Mouse (Mus musculus) layer of hippocampus, postnatal 10 days (tissue): ENCODE results near the gene Utp6. TPM values are rescaled to one million over a fixed set of nuclear protein-coding genes. Genes with fewer than 3 reads are reported as not detected.
"Not testable (repeated sequence)": the region's sequence is repeated elsewhere in the genome, so short reads cannot be mapped to it uniquely, and the experiment has no call there.

ENCODE experiments used
- DNase-seq, 2 experiments: peaks; one replicate each; pipeline ENCODE4 v3.0.0; 2021; ENCODE audit warnings: low spot score in 2 of 2
- long read RNA-seq: library from polyadenylated mRNA; stranded (forward); transcript quantifications from one replicate; pipeline ENCODE4 v2.0.0, GENCODE M21; 2023
- total RNA-seq, 2 experiments: library from RNA; stranded (reverse); gene quantifications; 2 replicates each; pipeline ENCODE4 v1.2.3; 2021

Gene Utp6
- total RNA-seq = 10 to 100 TPM; 37.6 to 40.1 TPM
- long read RNA-seq, partial matches to known transcripts = 0 of 6 reads
- long read RNA-seq, other reads (novel, unspliced or antisense) = 3 of 6 reads

DNA sequence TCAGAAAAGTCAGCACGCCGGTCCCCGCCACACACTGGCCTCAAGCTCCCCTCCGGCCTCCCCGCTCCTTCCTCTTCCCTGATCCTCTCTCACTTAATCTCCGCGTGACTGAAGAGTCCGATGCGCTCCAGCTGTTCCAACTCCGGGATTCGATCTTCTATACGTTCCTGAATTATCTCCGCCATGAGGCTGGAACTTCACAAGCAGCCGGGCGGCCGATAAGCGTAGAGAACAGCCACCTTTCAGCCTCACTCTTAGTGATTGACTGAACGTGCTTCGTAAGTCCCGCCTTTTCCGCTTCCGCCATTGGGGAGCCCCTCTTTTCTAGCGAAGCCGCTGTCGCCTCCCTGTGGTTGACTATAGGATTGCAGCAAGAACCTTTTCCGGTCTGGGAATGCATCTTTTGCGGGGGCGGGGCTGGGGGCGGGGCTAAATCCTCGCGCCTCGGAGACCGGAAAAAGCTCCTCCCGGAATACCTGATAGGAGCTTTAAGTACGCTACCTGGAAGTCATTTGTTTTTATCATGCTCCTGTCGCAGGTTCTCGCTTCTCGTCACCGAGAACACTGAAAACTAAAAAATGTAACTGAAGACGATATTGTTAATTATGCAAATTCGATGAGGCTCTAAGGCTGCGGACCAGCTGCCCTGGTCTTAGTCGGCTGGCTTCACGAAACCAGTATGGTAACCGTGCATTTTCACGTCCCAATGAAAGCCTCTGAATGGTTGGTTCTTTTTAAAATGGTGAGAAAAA, at the start of gene Utp6:
Gene Utp6 (minus strand): TSS at position 266 of the 752 bp plus-strand sequence.
- peak; percentile 100 for DNase-seq

DNA sequence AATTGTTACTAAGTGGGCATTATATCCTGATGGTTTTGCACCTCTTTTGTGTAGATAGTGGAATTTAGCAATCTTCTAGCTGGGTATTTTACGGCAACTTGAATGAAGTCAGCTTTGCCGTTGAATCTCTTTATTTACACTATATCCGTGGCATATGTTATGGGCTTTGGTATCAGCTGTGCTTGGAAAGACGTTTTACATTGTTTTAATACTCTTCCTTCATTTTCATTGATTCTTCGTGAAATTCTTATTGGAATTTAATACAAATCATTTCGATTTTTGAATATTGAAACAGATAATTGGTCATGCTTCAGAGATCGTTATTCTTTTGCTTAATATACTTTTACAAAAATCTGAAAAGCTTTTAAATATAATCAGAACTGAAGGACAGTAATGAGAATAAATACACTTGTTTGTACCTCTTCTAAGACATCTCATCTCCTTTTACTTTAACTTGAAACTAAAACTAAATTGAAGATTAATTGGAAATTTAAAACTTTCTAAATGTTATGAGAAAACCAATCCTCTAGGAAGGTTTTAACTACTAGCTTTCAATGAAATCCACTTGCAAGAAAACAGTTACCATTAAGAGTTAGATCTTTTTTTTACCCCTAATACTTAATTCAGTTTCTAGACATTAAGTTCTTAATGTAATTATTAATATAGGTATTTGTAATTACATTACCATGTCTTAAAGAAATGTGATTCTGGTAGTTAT, 32.2 kb upstream of the Utp6 start:
- DNase-seq = no peak

DNA sequence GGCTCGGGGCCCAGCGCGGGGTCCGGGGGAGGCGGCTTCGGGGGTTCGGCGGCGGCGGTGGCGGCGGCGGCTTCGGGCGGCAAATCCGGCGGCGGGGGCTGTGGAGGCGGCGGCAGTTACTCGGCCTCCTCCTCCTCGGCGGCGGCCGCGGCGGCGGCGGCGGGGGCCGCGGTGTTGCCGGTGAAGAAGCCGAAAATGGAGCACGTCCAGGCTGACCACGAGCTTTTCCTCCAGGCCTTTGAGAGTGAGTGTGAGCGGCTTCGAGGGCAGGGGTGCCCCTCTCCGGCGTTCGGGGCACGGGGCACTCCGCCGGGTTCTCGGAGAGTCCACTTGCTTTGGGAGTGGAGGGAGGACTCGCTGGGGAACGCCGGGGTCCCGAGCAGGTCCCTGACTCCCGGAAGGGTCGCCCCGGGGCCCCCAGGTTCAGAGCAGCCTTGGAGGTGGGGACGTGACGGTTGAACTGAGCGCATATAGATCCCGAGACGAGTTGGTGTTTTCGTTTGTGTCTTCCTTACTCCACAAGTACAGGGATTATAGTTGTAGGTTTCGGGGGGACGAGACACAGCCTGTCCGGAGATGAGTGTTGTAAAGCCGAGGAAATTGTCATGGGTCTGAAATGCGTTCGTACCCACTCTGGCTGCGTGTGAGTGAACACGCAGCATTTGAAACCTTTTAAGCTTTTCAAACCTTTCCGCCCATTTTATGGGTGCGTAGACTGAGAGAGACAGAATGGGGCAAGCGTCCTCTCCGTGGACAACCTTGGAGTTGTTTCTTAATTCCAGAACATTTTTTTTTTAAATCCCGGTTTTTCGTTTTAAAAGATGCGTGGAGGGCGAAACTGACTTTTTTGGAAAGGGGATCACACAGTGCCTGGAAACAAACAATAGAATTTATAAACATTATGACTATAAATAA, 31.4 kb upstream of the Utp6 start:
- DNase-seq = no peak

DNA sequence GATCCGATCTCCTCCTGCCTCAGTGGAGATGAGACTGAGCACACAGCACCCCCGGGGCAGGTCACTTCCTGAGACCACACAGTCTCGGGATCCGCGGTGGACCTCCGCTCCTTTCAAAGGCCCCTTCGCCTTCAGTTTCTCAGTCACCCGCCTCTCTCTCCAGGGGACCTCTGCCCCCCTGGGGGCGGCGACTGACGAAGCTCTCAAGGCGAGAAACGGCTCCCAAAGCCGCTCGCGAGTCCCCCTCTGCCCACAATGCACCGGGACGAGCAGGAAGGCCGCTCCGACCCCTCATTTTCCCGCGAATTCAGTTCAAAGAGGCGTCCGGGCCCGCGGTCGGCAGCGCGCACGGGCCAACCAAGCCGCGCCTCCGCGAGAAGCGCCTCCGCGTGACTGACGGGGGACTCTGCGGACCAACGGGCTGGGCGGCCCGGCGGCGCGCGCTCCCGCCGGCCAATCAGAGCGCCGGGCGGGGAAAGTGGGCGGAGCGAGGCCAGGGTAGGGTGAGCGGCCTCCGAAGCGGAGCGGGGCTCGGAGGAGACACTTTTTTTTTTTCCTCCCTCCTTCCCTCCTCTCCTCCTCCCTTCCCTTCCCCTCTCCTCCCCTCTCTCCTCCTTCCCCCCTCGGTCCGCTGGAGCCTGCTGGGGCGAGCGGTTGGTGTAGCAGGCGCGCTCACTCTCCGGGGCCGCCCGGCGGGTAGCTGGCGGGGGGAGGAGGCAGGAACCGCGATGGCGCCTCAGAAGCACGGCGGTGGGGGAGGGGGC, 30.6 kb upstream of the Utp6 start, which contains the start of gene Suz12:
Gene Suz12 (plus strand): TSS at position 515 of the 764 bp plus-strand sequence.
- peak; percentile 91 to 96 for DNase-seq

DNA sequence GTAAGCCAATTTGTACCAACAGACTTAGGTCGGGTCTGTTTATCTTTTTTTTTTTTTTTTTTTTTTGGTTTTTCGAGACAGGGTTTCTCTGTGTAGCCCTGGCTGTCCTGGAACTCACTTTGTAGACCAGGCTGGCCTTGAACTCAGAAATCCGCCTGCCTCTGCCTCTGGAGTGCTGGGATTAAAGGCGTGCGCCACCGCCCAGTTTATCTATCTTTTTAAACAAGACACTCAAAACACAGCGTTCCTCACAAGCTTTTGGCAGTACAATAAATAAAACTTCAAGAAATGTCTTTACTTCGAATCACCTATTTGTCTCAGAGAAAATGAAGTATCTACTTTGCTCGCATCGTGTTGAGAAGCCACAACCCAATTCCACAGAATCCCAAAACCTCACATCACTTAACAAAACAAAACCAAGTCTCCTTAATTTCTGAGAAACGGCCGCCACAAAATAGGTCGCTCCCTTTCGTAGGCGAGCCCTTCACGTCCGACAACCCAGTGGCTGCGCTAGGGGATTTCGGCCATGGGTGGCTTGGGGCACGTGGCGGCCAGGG, 29.9 kb upstream of the Utp6 start:
- no peak for DNase-seq

DNA sequence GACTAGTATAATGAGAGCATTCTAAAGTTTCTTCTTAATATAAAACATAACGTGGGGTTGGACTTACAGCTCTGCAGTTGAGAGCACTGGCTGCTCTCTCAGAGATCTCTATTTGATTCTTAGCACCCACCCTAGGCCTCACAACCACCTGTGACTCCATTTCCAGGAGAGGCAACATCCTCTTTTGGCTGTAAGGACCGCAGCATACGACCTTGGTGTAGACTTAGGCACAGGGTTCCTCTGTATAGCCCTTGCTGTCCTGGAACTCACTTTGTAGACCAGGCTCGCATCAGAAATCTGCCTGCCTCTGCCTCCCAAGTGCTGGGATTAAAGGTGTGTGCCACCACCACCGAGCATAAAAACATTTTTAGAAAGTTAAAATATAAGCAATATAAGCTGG, 29.4 kb upstream of the Utp6 start:
- DNase-seq = no peak

DNA sequence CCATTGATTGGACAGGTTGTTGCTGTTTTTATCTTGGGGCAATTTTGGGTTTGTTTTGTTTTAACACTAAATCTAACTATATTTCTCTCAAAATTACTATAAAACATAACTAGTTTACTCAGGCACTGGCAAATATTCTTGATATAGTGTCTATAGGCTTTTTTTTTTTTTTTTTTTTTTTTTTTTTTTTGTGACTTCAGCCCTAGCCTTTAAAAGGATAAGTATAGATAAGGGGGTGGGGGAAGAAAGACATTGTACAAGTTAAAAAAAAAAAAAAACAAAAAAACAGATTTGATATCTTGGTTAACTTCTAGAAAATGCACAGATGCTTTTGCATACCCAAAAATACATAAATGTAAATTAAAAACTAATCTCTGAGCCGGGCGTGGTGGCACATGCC, 27.9 kb upstream of the Utp6 start:
- no peak for DNase-seq

DNA sequence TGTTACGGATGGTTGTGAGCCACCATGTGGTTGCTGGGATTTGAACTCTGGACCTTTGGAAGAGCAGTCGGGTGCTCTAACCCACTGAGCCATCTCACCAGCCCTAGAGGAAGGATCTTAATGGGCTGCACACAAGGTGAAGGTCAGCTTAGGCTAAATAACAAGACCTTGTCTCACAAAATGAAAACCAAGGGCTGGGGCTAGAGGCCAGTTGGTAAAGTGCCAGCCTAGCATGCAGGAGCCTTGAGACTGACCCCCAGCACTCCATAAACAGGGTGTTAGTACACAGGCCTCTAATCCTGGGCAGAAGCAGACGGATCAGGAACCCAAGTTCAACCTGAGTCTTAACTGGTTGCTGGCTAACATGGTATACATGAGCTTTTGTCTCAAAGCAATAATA, 25.7 kb upstream of the Utp6 start:
- no peak for DNase-seq

DNA sequence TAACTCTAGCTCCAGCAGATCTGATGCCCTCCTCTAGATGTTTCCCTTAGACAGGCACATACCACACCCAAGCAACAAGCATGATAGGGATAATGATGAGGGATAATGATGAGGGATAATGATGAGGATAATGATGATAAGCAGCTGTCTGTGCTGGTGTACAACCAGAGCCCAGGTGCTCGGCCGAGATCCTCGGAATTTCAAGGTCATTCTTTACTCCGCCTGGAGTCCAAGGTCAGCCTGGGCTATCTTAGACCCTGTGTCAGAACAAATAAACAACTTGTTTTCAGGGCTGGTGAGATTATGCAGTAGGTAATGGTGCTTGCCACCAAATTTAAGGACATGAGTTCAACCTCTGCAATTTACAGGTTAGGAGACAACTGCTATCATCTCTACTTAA, 24.7 kb upstream of the Utp6 start:
- DNase-seq = no peak

DNA sequence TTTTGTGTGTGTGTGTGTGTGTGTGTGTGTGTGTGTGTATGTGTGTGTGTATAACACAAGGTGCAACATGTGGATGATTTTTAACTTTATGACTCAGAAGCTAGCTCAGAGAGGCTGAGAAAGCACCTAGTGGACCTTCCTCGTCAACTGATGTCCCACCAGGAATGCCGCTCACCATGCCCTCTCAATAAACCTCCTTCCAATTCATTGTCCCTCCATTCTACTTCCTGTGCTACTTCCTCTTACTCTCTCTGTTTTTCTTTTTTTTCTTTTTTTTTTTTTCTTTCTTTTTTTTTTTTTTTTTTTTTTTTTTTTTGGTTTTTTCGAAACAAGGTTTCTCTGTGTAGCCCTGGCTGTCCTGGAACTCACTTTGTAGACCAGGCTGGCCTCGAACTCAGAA, 15.6 kb upstream of the Utp6 start:
- DNase-seq = not testable (repeated sequence)

DNA sequence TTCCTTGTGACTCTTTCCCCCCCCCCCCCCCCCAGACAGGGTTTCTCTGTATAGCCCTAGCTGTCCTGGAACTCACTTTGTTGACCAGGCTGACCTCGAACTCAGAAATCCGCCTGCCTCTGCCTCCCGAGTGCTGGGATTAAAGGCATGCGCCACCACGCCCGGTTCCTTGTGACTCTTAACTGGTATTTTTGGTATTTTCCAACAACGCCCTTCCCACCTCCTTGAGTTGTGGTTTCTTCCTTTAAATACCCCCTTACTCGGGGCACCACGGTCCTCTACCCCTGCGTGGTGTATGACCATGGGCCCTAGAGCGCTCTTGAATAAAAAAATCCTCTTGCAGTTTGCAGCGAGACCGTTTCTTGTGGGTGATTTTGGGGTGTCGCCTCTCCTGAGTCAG, 14.9 kb upstream of the Utp6 start:
- not testable (repeated sequence) for DNase-seq

DNA sequence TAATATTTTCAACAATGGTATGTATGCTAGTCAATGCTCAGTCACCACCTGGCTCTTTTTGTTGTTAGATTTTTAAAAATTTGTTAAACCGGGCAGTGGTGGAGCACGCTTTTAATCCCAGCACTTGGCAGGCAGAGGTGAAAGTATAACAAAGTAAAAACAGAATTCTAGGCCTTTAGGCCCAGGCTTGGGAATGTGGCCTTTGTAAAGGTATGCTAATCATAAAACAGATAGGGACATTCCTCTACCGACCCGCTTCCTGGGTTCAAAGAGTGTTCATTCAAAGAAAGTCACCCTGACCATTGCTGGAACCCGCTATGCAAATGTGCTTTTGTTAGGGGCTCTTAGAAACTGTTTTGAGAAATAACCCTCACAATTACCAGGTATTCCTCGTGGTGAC, 14.5 kb upstream of the Utp6 start:
- DNase-seq = not testable (repeated sequence)

DNA sequence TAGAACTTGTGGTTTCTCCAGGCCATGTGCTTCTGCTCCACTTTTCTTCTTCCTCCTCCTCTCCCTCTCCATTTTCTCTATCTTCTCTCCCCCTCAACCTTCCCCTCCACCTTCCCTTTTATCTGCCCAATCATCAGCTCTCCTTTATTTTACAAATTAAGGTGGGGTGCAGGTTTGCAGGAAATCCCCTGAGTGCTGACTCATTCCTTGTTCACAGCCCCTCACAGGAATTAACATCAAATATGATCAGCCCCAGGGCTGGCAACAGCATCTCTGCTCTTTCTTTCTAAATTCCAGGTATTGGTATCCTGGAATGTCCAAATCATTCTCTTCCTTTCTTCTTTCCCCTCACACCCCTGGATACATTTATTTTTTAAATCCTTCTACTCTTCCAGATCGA, 14.0 kb upstream of the Utp6 start:
- DNase-seq = no peak

DNA sequence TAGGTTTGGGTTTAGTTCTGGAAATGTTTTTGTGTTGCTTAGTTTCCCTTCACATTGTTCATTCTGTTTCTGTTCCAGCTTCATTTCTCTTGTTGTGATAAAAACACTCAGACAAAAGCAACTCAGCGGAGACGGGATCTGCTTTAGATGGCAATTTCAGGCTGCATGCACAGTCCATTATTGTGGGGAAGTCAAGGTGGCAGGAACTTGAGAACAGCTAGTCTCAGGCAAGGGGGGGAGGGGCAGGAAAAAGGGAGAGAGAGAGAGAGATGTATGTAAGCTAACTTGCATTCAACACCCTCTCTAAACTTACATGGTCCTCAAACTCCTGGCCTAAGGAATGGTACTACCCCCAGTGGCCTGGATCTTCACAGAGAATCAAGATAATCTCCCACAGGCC, 13.2 kb upstream of the Utp6 start:
- DNase-seq = no peak

DNA sequence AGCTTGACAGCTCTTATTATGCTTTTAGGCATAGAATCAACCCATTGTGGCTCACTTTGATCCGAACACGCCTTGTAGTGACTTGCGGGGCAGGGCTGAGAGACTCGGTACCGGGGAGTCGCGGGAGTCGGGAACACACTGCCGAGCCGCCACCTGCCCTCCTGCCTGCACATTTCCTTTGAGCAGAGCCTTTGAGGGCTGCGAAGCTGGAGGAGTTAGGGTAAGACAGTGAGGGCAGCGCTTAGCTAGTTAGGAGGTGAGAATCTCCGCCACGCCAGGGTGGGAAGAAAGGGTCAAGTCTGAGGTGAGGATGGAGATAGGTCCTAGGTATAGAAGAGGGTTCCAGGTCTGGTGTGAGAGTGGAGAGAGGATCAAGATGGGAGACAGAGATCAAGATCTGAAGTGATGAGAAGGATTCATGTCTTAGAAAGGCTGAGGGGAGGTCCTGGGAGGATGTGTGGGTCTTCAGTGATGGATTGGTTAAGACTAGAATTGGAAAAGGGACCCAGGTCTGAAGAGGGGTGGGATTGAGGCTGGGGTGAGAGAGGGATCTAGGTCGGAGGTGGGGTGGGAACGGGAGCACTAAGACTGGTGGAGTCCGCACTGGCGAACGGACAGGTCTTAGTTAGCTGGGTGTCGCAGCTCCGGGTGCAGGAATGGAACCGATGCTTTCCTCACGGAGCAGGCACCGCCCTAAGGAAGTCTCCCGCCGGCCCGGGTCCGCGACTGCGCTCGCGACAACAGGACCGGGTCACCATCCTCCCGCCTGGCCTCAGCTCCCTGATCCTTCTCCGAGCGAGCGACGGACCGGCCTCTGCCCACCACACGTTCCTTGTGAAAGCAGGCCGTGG, 11.7 kb upstream of the Utp6 start:
- DNase-seq = peak; percentile 29 to 39

DNA sequence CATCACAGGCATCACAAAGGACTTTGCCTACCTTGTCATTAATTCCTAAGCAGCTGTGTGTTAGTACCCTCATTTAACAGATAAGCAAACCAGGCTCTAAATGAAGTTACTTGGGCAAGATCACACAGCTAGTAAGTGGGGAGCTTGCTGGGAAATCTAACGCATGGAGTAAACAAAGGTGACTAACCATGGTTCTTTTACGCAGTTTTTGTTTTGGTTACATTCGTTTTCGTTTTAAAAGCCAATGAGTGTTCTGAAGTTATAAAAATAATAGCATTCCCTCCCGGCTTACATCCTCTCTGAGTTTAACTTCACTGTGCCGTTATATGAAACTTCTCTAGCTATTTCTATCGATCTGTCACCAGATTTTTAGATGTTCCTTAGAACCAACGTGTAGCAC, 10.9 kb upstream of the Utp6 start:
- no peak for DNase-seq

DNA sequence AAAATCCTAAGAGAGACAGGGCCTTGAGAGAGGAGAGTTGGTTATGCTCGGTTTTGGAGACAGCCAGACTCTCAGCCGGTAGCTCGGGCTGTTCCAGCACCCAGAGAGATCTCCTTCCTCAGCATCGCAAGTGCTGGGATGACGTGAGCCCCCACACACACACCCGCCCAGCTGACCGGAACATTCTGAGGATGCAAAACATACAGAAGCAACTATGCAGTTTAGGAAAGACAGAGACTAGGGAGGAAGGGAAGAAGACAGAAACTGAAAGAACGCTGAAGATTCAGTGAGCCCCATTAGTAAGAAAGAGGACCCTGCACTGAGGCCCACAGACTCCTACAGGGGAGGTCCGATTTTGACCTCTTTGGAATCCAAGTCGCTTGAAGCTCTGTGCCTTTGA, 5.6 kb upstream of the Utp6 start:
- DNase-seq = no peak

DNA sequence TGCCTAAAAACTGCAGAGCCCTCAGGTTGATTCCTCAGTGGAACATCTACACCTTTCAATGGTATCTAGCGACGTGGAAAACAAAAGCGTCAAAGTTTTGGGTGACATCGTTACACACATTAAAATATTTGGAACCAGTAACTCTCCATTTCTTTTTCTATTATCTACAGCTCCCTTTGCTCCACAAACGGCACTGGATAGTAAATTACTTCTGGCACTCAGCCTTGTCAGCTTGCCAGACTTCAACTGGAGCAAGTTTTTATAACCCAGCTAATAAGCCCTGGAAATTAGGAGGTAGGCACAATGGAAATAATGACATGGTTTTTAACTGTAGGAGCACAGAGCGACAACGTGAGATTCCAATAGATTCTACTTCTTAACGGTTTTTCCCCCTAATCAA, 3.7 kb upstream of the Utp6 start:
- DNase-seq = peak; percentile 48 to 55

DNA sequence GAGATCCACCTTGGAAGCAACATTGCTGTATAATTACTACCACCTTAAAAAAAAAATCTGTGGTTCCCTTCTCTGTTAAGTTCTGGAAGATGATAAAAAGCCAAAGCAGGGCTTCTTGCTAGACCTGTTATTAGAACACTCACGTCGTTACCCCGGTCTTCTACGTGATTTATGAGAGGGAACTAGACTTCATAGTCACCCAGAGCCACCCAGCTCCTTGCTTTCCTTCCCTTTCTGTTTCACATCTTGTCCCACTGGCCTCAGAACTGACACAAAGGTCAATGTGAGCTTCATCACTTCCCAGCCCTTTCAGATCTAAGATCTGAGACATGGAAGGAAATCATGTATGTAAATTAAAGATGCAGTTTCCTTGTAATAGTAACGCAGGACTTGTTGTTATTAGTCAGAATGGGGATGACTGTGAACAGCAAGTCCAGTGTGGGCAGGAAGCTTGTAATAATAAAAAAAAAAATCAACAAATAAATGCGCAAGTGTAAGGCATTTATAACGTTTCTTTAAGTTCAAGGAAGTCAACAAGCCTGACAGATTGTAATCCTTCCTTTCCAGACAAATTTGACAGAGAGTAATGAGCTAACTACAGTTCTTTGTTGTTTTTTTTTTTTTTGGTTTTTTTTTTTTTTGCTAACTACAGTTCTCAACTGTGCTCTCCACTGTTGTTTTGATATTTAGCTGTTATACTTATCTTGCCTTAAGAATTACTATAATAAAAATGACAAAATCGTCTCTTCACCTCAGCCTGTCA, 1.2 kb upstream of the Utp6 start:
- DNase-seq = no peak
